Mouse (Mus musculus): ENCODE results near the gene Ppfia4.

The Ppfia4 gene

GRCm38 (mm10) chr1:134332770-134333271, at the start of gene Ppfia4:
Gene Ppfia4, minus strand, starts transcription at chr1:134332928.
- peak; percentile 45 for DNase-seq (ENCODE audit: low spot score)

- no peak for DNase-seq (ENCODE audit: low spot score)
Measured at GRCm38 (mm10) chr1:134381795-134382625, 49.3 kb upstream of the Ppfia4 start.

- no peak for DNase-seq (ENCODE audit: low spot score)
Measured at GRCm38 (mm10) chr1:134381051-134381450, 48.3 kb upstream of the Ppfia4 start.

GRCm38 (mm10) chr1:134374124-134374523, 41.4 kb upstream of the Ppfia4 start:
- no peak for DNase-seq (ENCODE audit: low spot score)

GRCm38 (mm10) chr1:134368777-134369337, 36.1 kb upstream of the Ppfia4 start:
- peak; percentile 80 for DNase-seq (ENCODE audit: low spot score)

- no peak for DNase-seq (ENCODE audit: low spot score)
Measured at GRCm38 (mm10) chr1:134365491-134365890, 32.8 kb upstream of the Ppfia4 start.

GRCm38 (mm10) chr1:134363194-134363593, 30.5 kb upstream of the Ppfia4 start:
- no peak for DNase-seq (ENCODE audit: low spot score)

GRCm38 (mm10) chr1:134361857-134362212, 29.1 kb upstream of the Ppfia4 start, which contains the start of gene Tmem183a:
Gene Tmem183a, minus strand, starts transcription at chr1:134361979.
- peak; percentile 96 for DNase-seq (ENCODE audit: low spot score)

GRCm38 (mm10) chr1:134361195-134361856, 28.6 kb upstream of the Ppfia4 start:
- DNase-seq (ENCODE audit: low spot score) = no peak

GRCm38 (mm10) chr1:134360656-134361055, 27.9 kb upstream of the Ppfia4 start:
- no peak for DNase-seq (ENCODE audit: low spot score)

- DNase-seq (ENCODE audit: low spot score) = no peak
Measured at GRCm38 (mm10) chr1:134357461-134357860, 24.7 kb upstream of the Ppfia4 start.

- DNase-seq (ENCODE audit: low spot score) = no peak
Measured at GRCm38 (mm10) chr1:134353326-134353725, 20.6 kb upstream of the Ppfia4 start.

GRCm38 (mm10) chr1:134347791-134348190, 15.1 kb upstream of the Ppfia4 start:
- no peak for DNase-seq (ENCODE audit: low spot score)

GRCm38 (mm10) chr1:134345075-134345474, 12.3 kb upstream of the Ppfia4 start:
- DNase-seq (ENCODE audit: low spot score) = no peak

GRCm38 (mm10) chr1:134344005-134344950, 11.6 kb upstream of the Ppfia4 start:
- DNase-seq (ENCODE audit: low spot score) = peak; percentile 88

- DNase-seq (ENCODE audit: low spot score) = no peak
Measured at GRCm38 (mm10) chr1:134343567-134343966, 10.8 kb upstream of the Ppfia4 start.

- DNase-seq (ENCODE audit: low spot score) = no peak
Measured at GRCm38 (mm10) chr1:134342781-134343310, 10.1 kb upstream of the Ppfia4 start.

GRCm38 (mm10) chr1:134342278-134342664, 9.5 kb upstream of the Ppfia4 start:
- no peak for DNase-seq (ENCODE audit: low spot score)

GRCm38 (mm10) chr1:134341641-134342277, 9.0 kb upstream of the Ppfia4 start:
- DNase-seq (ENCODE audit: low spot score) = no peak

GRCm38 (mm10) chr1:134339757-134340619, 7.3 kb upstream of the Ppfia4 start:
- DNase-seq (ENCODE audit: low spot score) = no peak
